Mouse (Mus musculus): Measurements from ENCODE around the gene Pank1.

Pank1 gene

DNA sequence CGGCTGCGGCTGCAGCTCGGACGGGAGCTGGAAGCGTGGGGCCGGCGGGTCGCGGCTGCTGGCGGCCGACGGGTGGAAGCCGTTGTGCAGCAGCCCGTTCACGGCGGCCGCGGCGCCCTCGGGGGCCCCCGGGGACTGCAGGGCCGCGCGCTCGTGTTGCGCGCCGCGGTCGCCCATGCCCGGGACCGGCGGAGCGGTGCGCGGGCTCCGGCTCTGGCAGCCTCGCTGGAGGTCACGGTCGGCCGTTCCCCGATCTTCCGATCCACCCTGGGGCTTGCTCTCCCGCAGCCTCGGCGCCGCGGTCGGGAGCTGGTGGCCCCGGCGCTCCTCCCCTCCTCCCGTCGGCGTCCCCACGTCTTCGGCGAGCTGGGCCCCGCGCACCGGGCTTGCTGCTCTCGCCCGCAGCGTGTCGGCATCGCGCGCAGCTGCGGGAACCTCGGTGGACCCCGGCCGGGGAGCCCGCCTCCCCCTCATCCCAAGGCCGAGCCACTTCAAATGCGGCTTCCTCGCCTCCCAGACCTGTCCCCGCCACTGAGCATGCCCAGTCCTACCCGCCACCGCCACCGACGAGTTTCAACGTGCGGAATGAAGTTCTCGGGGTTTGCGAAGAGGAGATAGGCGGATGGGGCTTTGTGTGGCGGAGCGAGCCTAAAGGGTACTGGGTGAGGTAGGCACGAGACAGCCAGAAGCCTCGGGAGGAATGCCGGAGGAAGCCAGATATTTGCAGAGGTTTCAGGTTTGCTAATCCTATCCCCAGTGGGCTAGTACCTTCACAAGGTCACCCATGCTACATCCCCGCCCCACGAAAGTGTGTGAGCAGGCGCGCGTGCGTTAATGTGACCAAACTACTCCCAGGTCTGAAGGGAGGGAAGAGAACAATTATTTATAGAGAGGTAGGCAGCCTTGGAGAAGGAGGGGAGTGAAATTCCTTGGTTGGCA is at the start of gene Pank1:
TSS of gene Pank1 (minus strand) at position 853 of the 939 bp plus-strand sequence.
- DNase-seq (ENCODE audit: inconsistent ontology term), result peak; percentile 82

DNA sequence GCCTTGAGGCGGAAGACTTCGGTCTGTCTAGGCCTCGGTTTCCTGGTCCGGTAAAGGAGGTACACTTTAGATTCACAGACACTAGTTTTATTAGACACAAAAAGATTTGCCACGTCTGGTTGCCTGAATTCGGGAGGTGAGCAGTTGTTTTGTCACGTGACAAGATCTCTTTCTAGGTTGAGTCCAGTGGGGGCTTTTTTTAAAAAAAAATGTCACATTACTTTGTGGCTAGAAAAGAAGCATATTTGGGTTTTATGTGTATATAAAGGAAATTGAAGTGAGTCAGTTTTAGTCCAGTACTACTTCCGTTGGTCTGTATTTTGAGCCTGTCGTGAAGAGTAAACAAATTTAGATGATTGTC is 43.3 kb upstream of the Pank1 start:
- no peak for DNase-seq (ENCODE audit: inconsistent ontology term)

DNA sequence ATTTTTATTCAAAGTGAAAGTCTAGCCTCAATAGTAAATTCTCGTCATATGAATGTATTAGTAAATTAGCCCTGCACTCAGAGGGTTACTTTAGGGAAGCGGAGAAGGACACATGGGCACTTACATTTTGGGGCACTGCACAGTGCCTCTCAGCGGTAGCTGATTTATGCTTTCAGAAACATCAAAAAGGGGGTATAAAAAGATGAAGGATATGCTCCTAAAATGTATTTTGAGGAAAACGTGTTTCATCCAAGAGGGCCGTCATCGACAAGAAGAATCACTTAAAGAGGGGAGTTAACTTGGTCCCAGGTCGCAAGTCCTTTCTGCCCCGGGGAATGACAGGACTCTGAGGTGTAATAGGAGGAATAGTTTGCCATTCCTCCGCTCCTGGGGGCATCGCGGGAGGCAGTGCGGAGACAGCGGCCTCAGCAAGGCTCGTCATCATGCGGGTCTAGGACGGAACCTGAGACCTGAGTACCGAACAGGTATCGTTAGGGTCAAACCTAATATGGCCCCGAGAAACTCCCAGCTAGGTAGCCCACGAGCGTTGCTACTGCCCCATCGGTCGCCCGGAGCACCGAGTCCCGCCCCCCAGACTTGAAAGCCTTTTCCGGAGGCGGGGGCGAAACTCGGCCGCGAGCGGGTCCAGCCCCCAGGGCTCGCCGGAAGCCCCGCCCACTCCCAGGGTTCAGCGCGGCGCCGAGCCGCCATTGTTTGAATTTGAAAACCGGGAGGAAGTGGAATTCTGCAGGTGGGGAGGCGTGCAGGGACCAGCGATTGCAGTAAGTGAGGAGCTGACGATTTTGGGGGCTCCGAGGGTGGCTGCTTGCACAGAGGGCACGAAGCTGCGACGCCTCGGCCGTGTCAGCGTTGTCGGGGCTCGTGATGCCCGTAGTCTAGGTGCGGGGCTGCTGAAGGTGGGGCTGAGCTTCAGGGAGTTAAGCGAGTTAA is 42.7 kb upstream of the Pank1 start, which contains the start of gene Kif20b:
TSS of gene Kif20b (plus strand) at position 710 of the 951 bp plus-strand sequence.
- peak; percentile 95 for DNase-seq (ENCODE audit: inconsistent ontology term)

DNA sequence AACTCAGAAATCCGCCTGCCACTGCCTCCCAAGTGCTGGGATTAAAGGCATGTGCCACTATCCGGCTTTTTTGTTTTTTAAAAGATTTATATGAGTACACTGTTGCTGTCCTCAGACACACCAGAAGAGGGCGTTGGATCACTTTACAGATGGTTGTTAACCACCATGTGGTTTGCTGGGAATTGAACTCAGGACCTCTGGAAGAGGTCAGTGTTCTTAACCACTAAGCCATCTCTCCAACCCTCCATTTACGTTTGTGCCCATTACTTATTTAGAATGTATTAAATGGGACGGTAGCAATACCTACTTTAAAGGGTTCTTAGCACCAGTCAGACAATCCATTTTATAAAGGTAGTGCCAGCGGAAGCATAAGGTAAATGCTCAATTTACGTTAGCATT is 42.0 kb upstream of the Pank1 start:
- no peak for DNase-seq (ENCODE audit: inconsistent ontology term)

DNA sequence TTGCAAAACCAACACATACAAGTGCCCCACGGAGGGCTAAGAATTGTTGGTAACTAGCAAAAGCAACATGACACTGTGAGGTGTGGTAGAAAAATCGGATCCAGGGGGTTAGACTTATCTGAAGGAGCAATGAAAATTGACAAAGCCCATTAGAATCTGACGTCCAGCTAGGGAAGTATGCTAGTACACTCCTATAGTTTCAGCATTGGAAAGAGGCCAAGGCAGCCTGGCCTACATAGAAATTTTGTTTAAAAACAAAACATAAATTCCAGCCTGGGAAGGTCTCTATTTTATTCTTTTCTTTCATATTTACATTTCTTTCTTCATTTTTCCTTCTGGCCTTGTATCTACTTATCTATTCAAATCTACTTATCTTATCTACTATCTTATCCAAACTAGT is 41.3 kb upstream of the Pank1 start:
- no peak for DNase-seq (ENCODE audit: inconsistent ontology term)

DNA sequence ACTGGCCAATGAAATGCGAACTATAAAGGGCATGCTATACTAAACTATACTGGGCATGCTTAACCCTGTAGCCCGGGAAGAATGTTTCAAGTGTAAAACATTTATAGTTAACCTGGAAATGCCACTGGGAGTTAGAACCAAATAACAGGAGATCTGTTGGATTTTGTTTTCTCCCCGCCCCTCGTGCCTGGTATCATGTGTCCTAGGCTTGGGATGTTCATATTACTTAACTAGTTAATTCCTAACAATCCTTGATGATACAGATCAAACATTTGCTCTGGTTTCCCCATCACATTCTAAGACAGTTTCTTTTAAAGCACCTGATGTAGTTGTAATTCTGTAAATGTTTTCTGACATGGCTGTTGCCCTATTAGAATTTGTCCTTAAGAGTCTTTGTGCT is 40.8 kb upstream of the Pank1 start:
- DNase-seq (ENCODE audit: inconsistent ontology term), result no peak

DNA sequence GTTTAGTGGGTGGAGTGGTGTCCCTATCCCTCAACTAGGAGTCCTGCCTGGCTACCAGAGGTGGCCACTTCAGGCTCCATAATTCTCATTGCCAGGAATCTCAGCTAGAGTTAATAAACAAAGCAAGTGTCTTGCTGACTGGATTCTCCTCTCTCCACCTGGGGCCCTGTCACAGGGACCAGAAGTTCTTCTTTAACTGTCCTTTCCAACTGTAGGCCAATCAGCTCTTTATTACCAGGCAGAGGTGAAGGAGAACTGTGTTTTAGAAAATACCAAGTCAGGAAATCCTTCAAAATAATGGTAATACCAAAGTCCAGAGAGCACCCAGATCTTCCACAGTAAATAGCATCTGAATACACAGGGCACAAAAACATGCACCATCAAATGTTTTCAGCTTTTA is 33.1 kb upstream of the Pank1 start:
- DNase-seq (ENCODE audit: inconsistent ontology term), result no peak

DNA sequence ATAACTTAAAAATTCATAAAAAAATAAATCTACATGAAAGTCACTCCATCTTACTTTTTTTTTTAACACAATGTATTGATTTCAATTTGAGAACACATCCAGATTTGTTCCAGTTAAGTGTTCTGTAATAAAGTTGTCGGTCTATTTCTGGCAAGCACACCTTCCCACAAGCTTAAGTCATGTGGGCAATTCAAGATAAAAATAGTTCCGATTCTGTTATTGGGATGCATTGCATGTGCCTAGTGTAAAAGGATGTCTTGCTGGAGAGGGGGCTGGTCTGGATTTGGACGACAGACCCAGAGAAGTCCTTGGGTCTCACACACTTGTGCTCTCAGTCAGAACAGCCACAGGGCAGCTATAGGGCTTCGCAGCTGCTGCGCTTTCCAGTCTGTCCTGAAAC is 27.5 kb upstream of the Pank1 start:
- no peak for DNase-seq (ENCODE audit: inconsistent ontology term)

DNA sequence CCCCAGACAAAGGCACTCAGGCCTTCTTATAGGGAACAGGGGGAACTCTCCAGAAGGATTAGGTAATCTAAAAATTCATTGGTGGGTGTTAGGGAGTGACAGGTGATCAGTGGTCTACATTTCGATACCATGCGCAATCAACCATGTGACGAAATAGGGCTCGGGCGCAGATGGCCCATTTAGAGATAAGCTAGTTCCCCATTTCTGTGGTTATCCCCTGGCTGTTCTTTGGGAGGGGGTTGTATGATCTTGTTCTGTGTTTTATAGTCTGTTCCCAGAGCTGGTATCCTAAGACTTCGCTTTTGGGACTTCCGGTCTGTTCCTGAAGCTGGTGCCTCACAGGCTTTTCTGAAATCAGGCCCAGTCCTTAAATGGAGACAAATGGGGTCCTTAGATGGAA is 26.2 kb upstream of the Pank1 start:
- DNase-seq (ENCODE audit: inconsistent ontology term), result no peak

DNA sequence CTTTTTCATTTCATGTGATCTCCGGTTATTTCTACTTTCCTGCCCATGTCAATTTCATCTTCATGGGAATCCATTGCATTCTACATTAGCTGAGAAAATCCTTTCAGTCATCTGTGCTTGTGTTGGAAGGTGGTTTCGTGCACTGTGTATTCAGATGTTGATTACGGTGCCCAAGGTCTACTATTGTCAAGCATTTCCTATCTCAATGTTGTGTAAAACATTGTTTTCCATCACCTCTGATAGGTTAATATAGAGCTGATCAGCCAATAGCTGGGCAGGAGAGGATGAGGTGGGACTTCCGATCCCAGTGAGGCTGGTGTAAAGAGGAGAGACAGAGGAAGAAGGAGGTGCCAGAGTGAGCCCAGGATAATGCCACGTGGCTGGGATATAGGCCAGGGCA is 24.8 kb upstream of the Pank1 start:
- DNase-seq (ENCODE audit: inconsistent ontology term), result no peak

DNA sequence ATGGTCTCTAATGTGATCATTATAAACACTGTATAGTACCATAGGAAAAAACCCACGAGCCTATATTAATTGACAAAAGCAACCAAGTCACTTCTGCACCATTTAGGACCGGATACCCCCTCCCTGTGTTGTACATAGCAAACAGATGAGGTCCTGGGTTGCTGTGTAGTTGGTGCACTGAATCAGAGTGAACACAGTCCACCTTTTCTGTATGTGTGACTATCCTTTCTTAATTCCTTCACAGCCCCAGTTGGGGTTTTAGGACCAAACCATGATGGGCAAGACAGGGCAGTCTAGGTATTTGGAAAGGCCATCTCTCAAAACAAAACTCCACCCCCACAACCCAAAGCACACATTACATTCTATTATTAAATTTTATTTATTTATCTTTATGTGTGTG is 22.5 kb upstream of the Pank1 start:
- DNase-seq (ENCODE audit: inconsistent ontology term), result no peak

DNA sequence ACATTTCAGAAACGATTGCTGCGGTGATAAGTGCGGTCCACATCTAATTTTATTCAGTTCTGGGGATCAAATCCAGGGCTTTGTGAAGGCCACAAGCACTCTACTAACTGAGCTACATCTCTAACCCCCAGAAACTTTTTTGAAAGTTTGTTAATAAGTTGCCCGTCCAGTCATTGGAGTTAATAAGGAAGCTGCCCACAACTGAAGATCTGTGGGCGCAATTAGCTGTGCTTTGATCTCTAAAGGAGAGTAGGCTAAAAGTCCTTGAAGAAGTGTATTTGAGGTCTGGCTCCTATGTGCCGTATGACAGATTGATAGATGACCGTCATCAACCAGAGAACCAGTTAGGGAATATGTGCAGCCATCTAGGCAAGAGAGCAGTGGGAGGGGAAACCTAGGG is 22.0 kb upstream of the Pank1 start:
- DNase-seq (ENCODE audit: inconsistent ontology term), result no peak

DNA sequence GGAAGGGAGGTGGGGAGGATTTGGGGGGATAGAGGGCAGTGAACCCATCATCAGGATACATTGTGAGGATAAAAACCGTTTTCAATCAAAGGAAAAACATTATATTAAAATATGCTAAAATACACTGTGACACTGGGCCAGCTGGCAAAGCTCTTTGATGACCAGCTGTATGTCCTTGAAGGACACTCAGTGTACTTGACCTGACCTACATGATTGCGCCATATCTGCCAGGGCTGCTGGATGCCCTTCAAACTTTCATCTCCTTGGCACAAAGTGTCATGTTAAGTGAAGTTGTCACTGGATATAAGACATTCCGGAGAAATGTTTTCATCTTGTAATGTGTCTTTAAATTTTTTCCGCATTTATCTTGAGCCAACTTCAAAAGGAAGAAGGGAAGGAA is 19.7 kb upstream of the Pank1 start:
- no peak for DNase-seq (ENCODE audit: inconsistent ontology term)

DNA sequence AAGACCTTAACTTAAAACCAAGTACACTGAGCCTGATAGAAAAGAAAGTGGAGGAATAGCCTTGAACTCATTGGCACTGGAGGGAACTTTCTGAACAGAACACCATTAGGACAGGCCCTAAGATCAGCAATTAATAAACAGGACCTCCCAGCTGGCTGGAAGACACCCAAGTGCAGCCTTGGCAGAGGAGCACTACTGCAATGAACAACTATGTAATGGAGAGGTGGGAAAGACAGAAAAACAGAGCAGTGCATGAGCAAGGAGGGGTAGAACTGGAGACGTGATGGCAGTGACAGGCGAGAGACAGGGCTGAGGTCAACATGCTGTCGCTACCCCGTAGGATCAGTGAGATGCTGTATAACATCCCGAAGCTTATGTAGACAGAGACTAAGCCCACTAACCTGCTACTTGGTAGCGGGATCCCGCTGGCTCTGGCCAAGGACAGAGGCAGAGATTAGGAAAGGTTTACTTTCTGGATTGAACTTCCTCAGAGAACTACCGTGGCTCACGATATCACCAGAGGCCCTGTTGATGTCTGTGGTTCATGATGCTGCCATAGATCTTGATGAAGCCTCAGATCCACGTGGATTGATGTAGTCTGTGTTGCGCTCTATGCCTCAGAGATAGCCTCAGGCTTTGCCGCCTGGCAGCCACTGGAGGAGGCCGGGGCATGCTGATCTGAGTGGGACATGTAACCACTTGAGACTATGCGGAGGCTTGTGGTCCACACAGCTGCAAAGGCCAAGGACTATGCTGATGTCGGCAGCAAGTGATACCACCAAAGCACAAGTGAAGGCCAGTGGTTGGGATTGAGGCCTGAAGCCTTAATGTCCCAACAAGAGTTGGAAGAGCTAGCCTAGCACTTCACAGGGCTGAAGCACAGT is 18.1 kb upstream of the Pank1 start:
- no peak for DNase-seq (ENCODE audit: inconsistent ontology term)

DNA sequence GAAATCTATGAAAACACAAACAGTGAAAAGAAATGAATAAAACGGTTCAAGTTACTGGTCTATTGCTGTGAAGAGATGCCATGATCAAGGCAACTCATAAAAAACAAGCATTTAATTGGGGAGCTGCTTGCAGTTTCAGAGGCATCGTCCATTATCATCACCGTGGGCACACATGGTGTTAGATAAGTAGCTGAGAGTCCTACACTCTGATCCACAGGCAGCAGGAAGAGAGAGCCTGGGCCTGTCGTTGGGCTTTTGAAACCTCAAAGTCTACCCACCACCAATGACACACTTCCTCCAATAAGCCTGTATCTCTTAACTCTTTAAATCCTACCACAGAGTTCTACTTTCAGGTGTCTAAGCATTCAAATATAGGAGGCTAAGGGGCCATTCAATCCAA is 15.8 kb upstream of the Pank1 start:
- DNase-seq (ENCODE audit: inconsistent ontology term), result no peak

DNA sequence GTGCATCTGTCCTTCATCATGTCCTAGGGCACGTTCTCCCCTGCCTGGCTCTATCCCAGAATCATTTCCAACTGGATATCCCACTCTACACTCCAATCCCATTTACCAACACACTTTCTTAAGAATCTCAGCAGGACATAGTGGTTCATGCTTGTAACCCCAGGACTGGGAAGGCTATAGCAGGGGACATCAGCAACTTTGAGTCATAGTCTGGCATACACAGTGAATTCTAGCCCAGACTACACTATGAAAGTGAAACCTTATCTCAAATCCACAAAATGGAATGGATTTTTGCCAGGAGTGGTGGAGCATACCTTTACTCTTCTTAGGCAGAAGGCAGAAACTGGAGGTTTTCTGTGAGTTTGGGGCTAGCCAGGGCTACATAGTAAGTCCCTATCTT is 12.3 kb upstream of the Pank1 start:
- DNase-seq (ENCODE audit: inconsistent ontology term), result no peak

DNA sequence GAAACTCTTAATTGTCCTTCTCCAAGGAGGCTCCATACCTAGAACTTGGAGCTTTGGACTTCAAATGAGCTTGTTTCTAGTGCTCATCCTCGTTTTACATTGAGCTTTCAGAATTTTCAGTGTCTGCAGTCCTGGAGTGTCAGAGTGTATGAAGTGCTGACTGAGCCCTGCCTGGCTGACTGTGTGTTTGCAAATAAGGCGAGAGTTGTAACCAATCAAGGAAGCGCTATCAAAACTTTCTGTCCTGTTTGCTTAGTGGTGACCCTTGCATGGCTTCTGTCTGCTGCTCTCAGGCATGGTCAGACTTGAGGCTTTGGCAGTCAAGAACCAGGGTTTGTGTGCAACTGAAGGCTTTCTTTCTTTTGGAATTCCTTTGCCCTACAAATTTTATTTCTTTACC is 11.7 kb upstream of the Pank1 start:
- DNase-seq (ENCODE audit: inconsistent ontology term), result no peak

DNA sequence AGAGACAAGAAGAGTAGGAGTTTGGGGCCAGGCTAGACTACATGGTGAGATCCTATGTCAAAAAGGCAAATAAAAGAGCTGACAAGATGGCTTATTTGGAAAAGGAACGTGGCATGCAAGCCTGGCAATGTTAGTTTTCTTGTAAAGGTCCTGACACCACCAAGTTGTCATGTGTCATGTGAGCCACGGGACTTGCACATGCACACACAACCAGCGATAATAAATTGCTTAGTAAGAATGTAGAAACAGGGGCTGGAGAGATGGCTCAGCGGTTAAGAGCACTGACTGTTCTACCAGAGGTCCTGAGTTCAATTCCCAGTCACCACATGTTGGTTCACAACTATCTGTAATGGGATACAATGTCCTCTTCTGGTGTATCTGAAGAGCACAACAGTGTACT is 7.1 kb upstream of the Pank1 start:
- no peak for DNase-seq (ENCODE audit: inconsistent ontology term)

DNA sequence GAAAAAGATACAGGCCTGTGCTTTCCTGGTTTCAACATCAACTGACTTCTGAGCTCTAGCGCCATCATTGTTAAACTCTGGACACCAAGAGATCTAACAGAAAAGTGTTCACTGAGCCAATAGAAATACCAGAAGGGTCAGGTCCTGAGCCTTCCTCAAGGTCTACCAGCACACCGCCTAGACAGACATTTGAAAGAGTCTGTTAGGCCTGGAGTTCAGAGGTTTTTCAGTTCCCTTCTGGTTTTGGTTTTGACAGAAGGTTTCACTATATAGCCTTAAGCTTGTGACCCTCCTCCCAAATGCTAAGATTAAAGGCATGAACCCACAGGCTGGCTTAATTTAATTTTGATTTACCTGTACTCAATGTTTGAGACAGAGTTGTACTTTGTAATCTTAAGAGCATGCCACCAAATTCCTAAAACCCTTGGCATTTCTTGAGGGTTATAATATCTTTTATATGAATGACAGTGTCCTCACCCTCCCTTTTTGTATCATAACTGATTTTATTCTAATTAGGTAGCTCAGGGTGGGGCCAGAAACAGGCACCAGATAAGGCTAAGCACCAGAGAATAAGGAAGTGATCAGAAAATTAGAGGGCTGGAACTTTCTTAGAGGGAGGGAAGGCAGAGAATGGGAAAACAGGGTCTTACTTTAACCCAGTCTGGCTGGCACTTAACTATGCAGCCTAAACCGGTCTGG is 4.4 kb upstream of the Pank1 start:
- DNase-seq (ENCODE audit: inconsistent ontology term), result no peak

DNA sequence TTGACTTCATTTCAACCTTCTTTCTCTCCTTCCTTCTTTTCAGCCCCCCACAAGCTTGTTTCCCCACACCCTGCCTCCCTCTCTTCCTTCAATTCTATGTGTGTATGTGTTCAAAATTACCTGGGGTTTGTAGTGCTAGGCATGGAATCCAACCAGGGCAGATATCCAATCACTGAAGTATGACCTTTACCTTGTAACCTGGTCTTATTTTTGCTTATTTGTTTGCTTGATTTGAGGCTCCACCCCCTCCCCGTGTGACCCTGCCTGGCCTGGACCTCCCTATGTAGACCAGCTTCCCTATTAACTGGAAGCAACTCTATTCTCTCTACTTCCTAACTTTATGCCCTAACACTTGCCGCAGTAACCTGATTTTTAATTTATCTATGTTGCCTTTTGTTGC is 3.2 kb upstream of the Pank1 start:
- no peak for DNase-seq (ENCODE audit: inconsistent ontology term)

DNA sequence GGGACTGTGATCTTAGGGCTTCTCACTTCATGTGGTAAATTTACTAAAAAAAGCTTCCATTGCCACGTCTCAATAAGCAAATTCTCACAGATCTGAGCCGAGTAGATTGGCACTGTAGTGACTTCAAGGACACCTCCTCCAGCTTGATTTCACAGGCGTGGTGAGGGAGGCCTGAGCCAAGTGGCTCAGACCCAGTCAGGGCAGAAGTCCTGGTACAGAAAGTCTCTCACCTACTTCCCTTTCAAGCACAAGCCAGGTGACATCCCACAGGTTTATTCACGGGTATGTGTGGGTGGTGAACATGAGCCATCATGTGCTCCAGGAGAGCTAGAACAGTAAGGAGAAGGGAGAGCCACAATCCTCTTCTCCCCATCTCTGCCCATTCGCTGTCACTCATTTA is 1.9 kb upstream of the Pank1 start:
- DNase-seq (ENCODE audit: inconsistent ontology term), result no peak
